Mouse (Mus musculus) megakaryocyte, embryonic 14.5 days (primary cell): ENCODE measurements around the gene Abhd14b. TPM values are rescaled to one million over a fixed set of nuclear protein-coding genes. Genes with fewer than 3 reads are reported as not detected.

Source experiments
- H3K27me3 ChIP-seq: replicated peaks from 2 replicates; pipeline ENCODE3; 2012; ENCODE audit warnings: inconsistent platforms
- H3K36me3 ChIP-seq: replicated peaks from 2 replicates; pipeline ENCODE3; 2012; ENCODE audit warnings: low read length, inconsistent platforms, mixed read lengths
- H3K4me1 ChIP-seq: 2 replicates; pipeline ENCODE4 v1.6.1; 2012; ENCODE audit warnings: inconsistent platforms
- H3K4me3 ChIP-seq: replicated peaks from 2 replicates; pipeline ENCODE3; 2012; ENCODE audit warnings: moderate library complexity, mild to moderate bottlenecking, inconsistent platforms
- H3K9me3 ChIP-seq: 2 replicates; pipeline ENCODE4 v1.6.1; 2012; ENCODE audit warnings: inconsistent platforms
- FLI1 ChIP-seq: IDR thresholded peaks from 2 replicates; pipeline ENCODE4 v1.6.1; 2012; ENCODE audit warnings: low read length, inconsistent platforms, mixed read lengths
- GATA1 ChIP-seq: IDR thresholded peaks from 3 replicates; pipeline ENCODE4 v1.6.1; 2012; ENCODE audit warnings: mixed read lengths, low read length, inconsistent platforms, borderline replicate concordance
- polyA plus RNA-seq: library from polyadenylated mRNA; stranded (reverse); fragments of >175 nt; gene quantifications from 2 replicates; pipeline ENCODE4 v1.2.3, GENCODE M21; 2012; ENCODE audit warnings: low replicate concordance; ENCODE audit not compliant: insufficient read depth

Abhd14b gene
- polyA plus RNA-seq, 1 experiment: 2.4 TPM

DNA sequence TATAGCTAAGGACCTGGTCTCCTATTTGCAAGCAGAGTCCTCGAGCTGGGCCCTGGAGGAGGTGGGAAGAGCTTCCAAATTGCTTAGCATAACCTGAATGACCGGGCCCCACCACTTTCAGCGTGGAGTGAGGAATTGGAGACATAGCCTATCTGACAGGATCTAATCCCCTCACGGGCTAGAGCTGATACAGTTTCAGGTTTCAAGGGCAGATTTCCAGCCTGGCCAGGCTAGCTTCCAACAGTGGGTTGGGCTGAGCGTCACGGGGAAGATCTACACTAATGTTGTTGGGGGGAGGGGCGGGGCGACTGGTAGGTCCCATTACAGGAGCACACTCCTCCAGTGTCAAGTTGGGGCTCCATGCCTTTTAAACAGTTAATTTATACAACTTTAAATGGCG, 3.4 kb downstream of the Abhd14b start:
- no peak for TF ChIP-seq FLI1
- no peak for TF ChIP-seq GATA1
- H3K36me3 ChIP-seq: no peaks in the 10 kb centered on the region
- H3K4me3 ChIP-seq: no peak overlapping the region
- H3K4me1 ChIP-seq: peaks cover 57% of the 10 kb centered on the region
- peaks cover 47% of the 10 kb centered on the region for H3K27me3 ChIP-seq
- no peaks in the 10 kb centered on the region for H3K9me3 ChIP-seq

DNA sequence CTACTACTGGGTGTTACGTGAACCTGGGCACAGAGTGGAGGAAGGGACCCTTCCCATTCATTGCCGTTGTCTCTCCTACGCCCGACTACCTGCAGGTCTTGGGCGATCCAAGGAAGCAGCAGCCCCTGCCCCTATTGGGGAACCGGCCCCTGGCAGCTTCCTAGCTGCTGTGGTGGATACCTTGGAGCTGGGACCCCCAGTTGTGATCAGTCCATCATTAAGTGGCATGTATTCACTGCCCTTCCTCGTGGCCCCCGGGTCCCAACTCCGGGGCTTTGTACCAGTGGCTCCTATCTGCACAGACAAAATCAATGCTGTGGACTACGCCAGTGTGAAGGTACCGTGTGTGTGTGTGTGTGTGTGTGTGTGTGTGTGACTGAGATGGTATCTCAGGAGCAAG, 4.0 kb downstream of the Abhd14b start:
- Histone ChIP-seq H3K9me3 (no peaks in the 10 kb centered on the region), H3K27me3 (peaks cover 54% of the 10 kb centered on the region), H3K36me3 (no peaks in the 10 kb centered on the region), H3K4me3 (no peak overlapping the region), H3K4me1 (peaks cover 60% of the 10 kb centered on the region)
- TF ChIP-seq FLI1: no peak
- TF ChIP-seq GATA1: no peak

DNA sequence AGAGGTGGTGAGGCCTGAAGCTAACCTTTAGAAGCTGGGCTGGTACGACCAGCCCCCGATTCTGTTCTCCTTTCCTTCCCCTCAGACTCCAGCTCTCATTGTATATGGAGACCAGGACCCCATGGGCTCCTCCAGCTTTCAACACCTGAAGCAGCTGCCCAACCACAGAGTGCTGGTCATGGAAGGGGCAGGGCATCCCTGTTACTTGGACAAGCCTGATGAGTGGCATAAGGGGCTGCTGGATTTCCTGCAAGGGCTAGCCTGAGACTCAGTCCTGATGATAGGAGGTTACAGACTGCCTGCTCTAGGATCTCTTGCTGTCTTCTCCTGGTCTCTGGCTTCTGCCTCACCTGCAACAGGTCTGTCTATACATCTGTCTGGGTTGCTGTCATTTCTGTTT, 4.6 kb downstream of the Abhd14b start:
- no peak for TF ChIP-seq FLI1
- no peak for TF ChIP-seq GATA1
- Histone ChIP-seq H3K27me3 (peaks cover 60% of the 10 kb centered on the region), H3K36me3 (no peaks in the 10 kb centered on the region), H3K9me3 (no peaks in the 10 kb centered on the region), H3K4me1 (peaks cover 55% of the 10 kb centered on the region), H3K4me3 (no peak overlapping the region)

DNA sequence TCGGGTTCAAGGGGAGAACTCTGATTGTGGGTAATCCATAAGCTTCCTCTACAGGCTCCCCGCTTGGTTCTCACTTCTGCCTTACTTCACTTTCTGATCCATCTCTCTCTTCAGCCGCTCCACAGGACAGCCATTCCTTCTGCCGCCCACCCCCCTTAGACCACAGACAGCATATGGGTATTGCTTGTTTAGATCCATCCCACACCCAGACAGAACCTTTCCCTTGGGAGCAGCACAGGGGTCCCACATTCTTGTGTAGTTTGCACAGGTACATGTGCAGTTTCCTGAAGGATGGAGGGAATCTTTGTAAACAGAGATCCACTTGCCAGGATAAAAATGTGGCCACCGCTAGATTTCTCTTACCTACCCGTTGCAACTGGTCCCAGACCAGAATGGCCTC, 5.1 kb downstream of the Abhd14b start:
- no peak for TF ChIP-seq GATA1
- no peak for TF ChIP-seq FLI1
- H3K27me3 ChIP-seq: peaks cover 64% of the 10 kb centered on the region
- no peaks in the 10 kb centered on the region for H3K9me3 ChIP-seq
- H3K36me3 ChIP-seq: no peaks in the 10 kb centered on the region
- H3K4me1 ChIP-seq: peaks cover 51% of the 10 kb centered on the region
- H3K4me3 ChIP-seq: no peak overlapping the region

- no peak for TF ChIP-seq FLI1
- H3K27me3 ChIP-seq: peaks cover 69% of the 10 kb centered on the region
- H3K9me3 ChIP-seq: no peaks in the 10 kb centered on the region
- no peak overlapping the region for H3K4me3 ChIP-seq
- H3K4me1 ChIP-seq: peaks cover 47% of the 10 kb centered on the region
- no peaks in the 10 kb centered on the region for H3K36me3 ChIP-seq
Measured at GRCm38 (mm10) chr9:106452821-106453220, 5.6 kb downstream of the Abhd14b start.

- Histone ChIP-seq H3K9me3 (no peaks in the 10 kb centered on the region), H3K36me3 (no peaks in the 10 kb centered on the region), H3K4me3 (peak within 1 kb of the TSS; percentile 91), H3K27me3 (peaks cover 75% of the 10 kb centered on the region), H3K4me1 (peaks cover 47% of the 10 kb centered on the region)
- no peak for TF ChIP-seq FLI1
- TF ChIP-seq GATA1: no peak
Measured at GRCm38 (mm10) chr9:106453271-106454070, 6.2 kb downstream of the Abhd14b start, which contains the start of gene Pcbp4. TSS of gene Pcbp4 (plus strand) at chr9:106453291.

GRCm38 (mm10) chr9:106454071-106454761, 7.0 kb downstream of the Abhd14b start:
- no peaks in the 10 kb centered on the region for H3K36me3 ChIP-seq
- no peak for TF ChIP-seq GATA1
- H3K4me3 ChIP-seq: peak overlapping the region; percentile 91
- H3K9me3 ChIP-seq: no peaks in the 10 kb centered on the region
- peaks cover 81% of the 10 kb centered on the region for H3K27me3 ChIP-seq
- peaks cover 47% of the 10 kb centered on the region for H3K4me1 ChIP-seq

GRCm38 (mm10) chr9:106454888-106455681, 7.8 kb downstream of the Abhd14b start:
- Histone ChIP-seq H3K4me3 (peak overlapping the region; percentile 56), H3K36me3 (no peaks in the 10 kb centered on the region), H3K27me3 (peaks cover 86% of the 10 kb centered on the region), H3K9me3 (no peaks in the 10 kb centered on the region), H3K4me1 (peaks cover 56% of the 10 kb centered on the region)
- no peak for TF ChIP-seq GATA1

DNA sequence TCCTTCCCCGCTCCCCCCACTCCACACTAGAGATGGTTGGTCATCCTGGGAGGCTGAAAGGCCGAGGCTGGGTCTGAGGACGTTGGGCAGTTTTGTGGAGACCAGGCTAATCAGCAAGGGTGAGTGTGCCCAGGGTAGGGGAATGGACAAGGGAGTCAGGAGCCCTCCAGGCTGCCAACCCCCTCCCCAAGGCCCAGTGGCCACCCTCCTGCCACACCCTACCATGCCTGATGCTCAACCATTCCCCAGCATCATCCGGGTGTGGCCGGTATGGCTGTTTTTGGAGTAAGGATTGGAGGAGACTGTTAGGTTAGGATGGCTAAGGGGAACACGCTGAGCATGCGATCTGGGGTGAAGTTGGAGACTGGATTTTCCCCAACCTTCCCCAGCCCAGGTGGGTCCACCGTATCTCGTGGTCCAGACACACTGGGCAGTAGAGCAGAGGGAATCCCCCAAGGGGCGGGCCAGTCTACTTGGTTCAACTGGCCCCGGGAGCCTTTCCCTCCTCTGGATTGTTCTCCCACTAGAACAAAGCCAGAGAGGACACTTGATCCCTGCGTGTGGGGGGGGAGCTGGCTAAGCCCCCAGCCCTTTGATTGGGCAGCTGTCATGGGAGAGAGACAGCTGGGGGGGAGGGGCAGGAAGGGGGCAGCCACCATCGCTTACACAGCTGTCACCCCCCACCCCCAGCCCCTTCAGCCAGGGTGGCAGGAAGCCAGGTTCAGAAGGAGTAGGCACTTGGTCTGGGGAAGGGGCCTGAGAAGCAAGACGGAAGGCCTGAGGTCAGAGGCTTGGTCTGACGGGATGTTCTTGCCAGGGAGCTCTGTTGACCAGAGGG, 9.3 kb downstream of the Abhd14b start:
- H3K4me3 ChIP-seq: no peak overlapping the region
- peaks cover 88% of the 10 kb centered on the region for H3K27me3 ChIP-seq
- no peaks in the 10 kb centered on the region for H3K9me3 ChIP-seq
- TF ChIP-seq FLI1 (no peak), GATA1 (no peak)
- H3K36me3 ChIP-seq: no peaks in the 10 kb centered on the region
- peaks cover 56% of the 10 kb centered on the region for H3K4me1 ChIP-seq
